Mouse (Mus musculus): ENCODE measurements around the gene Mnat1. TPM values are rescaled to one million over a fixed set of nuclear protein-coding genes. Genes with fewer than 3 reads are reported as not detected.
"Not testable (repeated sequence)": the region's sequence is repeated elsewhere in the genome, so short reads cannot be mapped to it uniquely, and the experiment has no call there.

Gene Mnat1
- total RNA-seq (2017) = 42.2 and 45.8 TPM in 2 replicates

- peak; percentile 97 for ATAC-seq (replicated peaks; ENCODE audit: low read depth, poor library complexity, severe bottlenecking)
Observed at GRCm38 (mm10) chr12:73123093-73124041, at the start of gene Mnat1. Mnat1 (plus strand) TSS chr12:73123717.

- not testable (repeated sequence) for ATAC-seq (replicated peaks; ENCODE audit: low read depth, poor library complexity, severe bottlenecking)
Observed at GRCm38 (mm10) chr12:73081828-73082227, 41.7 kb upstream of the Mnat1 start.

GRCm38 (mm10) chr12:73083773-73084172, 39.7 kb upstream of the Mnat1 start:
- peak; percentile 42; the same call in 1 of the 2 replicates for ATAC-seq (replicated peaks; ENCODE audit: low read depth, poor library complexity, severe bottlenecking)

GRCm38 (mm10) chr12:73085739-73086630, 37.5 kb upstream of the Mnat1 start:
- no peak for ATAC-seq (replicated peaks; ENCODE audit: low read depth, poor library complexity, severe bottlenecking)

GRCm38 (mm10) chr12:73087086-73087485, 36.4 kb upstream of the Mnat1 start:
- no peak for ATAC-seq (replicated peaks; ENCODE audit: low read depth, poor library complexity, severe bottlenecking)

- peak; percentile 36; the same call in 1 of the 2 replicates for ATAC-seq (replicated peaks; ENCODE audit: low read depth, poor library complexity, severe bottlenecking)
Observed at GRCm38 (mm10) chr12:73088500-73088899, 35.0 kb upstream of the Mnat1 start.

- peak; percentile 69 for ATAC-seq (replicated peaks; ENCODE audit: low read depth, poor library complexity, severe bottlenecking)
Observed at GRCm38 (mm10) chr12:73088911-73089310, 34.6 kb upstream of the Mnat1 start.

- ATAC-seq (replicated peaks; ENCODE audit: low read depth, poor library complexity, severe bottlenecking) = no peak
Observed at GRCm38 (mm10) chr12:73090672-73091335, 32.7 kb upstream of the Mnat1 start.

- no peak for ATAC-seq (replicated peaks; ENCODE audit: low read depth, poor library complexity, severe bottlenecking)
Observed at GRCm38 (mm10) chr12:73094189-73094588, 29.3 kb upstream of the Mnat1 start.

- no peak for ATAC-seq (replicated peaks; ENCODE audit: low read depth, poor library complexity, severe bottlenecking)
Observed at GRCm38 (mm10) chr12:73094605-73095004, 28.9 kb upstream of the Mnat1 start.

GRCm38 (mm10) chr12:73096177-73096576, 27.3 kb upstream of the Mnat1 start:
- ATAC-seq (replicated peaks; ENCODE audit: low read depth, poor library complexity, severe bottlenecking) = not testable (repeated sequence)

GRCm38 (mm10) chr12:73098593-73098992, 24.9 kb upstream of the Mnat1 start:
- no peak for ATAC-seq (replicated peaks; ENCODE audit: low read depth, poor library complexity, severe bottlenecking)

GRCm38 (mm10) chr12:73103713-73104112, 19.8 kb upstream of the Mnat1 start:
- ATAC-seq (replicated peaks; ENCODE audit: low read depth, poor library complexity, severe bottlenecking) = no peak

GRCm38 (mm10) chr12:73107821-73108220, 15.7 kb upstream of the Mnat1 start:
- no peak; the same call in 1 of the 2 replicates for ATAC-seq (replicated peaks; ENCODE audit: low read depth, poor library complexity, severe bottlenecking)

- ATAC-seq (replicated peaks; ENCODE audit: low read depth, poor library complexity, severe bottlenecking) = 0 out of 2 replicates have a peak, but pooled peaks have one; percentile 27
Observed at GRCm38 (mm10) chr12:73110431-73111111, 12.9 kb upstream of the Mnat1 start.

- 0 out of 2 replicates have a peak, but pooled peaks have one; percentile 20 for ATAC-seq (replicated peaks; ENCODE audit: low read depth, poor library complexity, severe bottlenecking)
Observed at GRCm38 (mm10) chr12:73111561-73112325, 11.8 kb upstream of the Mnat1 start.

- ATAC-seq (replicated peaks; ENCODE audit: low read depth, poor library complexity, severe bottlenecking) = 0 out of 2 replicates have a peak, but pooled peaks have one; percentile 10
Observed at GRCm38 (mm10) chr12:73112326-73113087, 11.0 kb upstream of the Mnat1 start.

- ATAC-seq (replicated peaks; ENCODE audit: low read depth, poor library complexity, severe bottlenecking) = peak; percentile 48
Observed at GRCm38 (mm10) chr12:73113196-73113595, 10.3 kb upstream of the Mnat1 start, which contains the start of gene Six4. Six4 (minus strand) TSS chr12:73113456.

All from common myeloid progenitor, adult 5-6 weeks (primary cell).